Mouse (Mus musculus) fat pad, adult 2 months (tissue): ENCODE data around the gene Inpp5f.
"Not testable (repeated sequence)": the region's sequence is repeated elsewhere in the genome, so short reads cannot be mapped to it uniquely, and the experiment has no call there.

Experiments used
- DNase-seq: peaks from one replicate; pipeline ENCODE4 v3.0.0-alpha.2; 2011; ENCODE audit warnings: low read depth, low spot score; ENCODE audit errors: extremely low read depth

The Inpp5f gene

GRCm38 (mm10) chr7:128592118-128592935, 18.8 kb upstream of the Inpp5f start:
- DNase-seq = no peak

- DNase-seq = no peak
These were observed 18.2 kb upstream of the Inpp5f start for GRCm38 (mm10) chr7:128592936-128593241.

GRCm38 (mm10) chr7:128596274-128596673, 14.9 kb upstream of the Inpp5f start:
- DNase-seq = no peak

GRCm38 (mm10) chr7:128599072-128599471, 12.1 kb upstream of the Inpp5f start:
- no peak for DNase-seq

GRCm38 (mm10) chr7:128601826-128602225, 9.3 kb upstream of the Inpp5f start:
- DNase-seq = no peak

GRCm38 (mm10) chr7:128609936-128610335, 1.2 kb upstream of the Inpp5f start:
- DNase-seq = not testable (repeated sequence)

- DNase-seq = no peak
These were observed 638 bp upstream of the Inpp5f start for GRCm38 (mm10) chr7:128610490-128610889.

- DNase-seq = no peak
These were observed 777 bp downstream of the Inpp5f start for GRCm38 (mm10) chr7:128611799-128612411.

- DNase-seq = no peak
These were observed 1.5 kb downstream of the Inpp5f start for GRCm38 (mm10) chr7:128612521-128613181.

- DNase-seq = no peak
These were observed 2.5 kb downstream of the Inpp5f start for GRCm38 (mm10) chr7:128613578-128613977.

GRCm38 (mm10) chr7:128617587-128617986, 6.5 kb downstream of the Inpp5f start:
- DNase-seq = no peak

- DNase-seq = no peak
These were observed 9.1 kb downstream of the Inpp5f start for GRCm38 (mm10) chr7:128620178-128620577.

- DNase-seq = no peak
These were observed 11.3 kb downstream of the Inpp5f start for GRCm38 (mm10) chr7:128622266-128622961.

GRCm38 (mm10) chr7:128622994-128623393, 11.9 kb downstream of the Inpp5f start:
- no peak for DNase-seq

GRCm38 (mm10) chr7:128625382-128625781, 14.3 kb downstream of the Inpp5f start:
- no peak for DNase-seq

GRCm38 (mm10) chr7:128626601-128627000, 15.5 kb downstream of the Inpp5f start:
- no peak for DNase-seq

- no peak for DNase-seq
These were observed 16.1 kb downstream of the Inpp5f start for GRCm38 (mm10) chr7:128627251-128627650.

GRCm38 (mm10) chr7:128627723-128628122, 16.6 kb downstream of the Inpp5f start:
- DNase-seq = no peak

GRCm38 (mm10) chr7:128633156-128633555, 22.0 kb downstream of the Inpp5f start:
- DNase-seq = no peak

GRCm38 (mm10) chr7:128639925-128640485, 28.9 kb downstream of the Inpp5f start:
- DNase-seq = no peak

GRCm38 (mm10) chr7:128641571-128641970, 30.4 kb downstream of the Inpp5f start:
- DNase-seq = no peak
